Mouse (Mus musculus) small intestine, adult 2 months (tissue): ENCODE data around the gene H2-T22.

Experiments
- CTCF ChIP-seq: fragments of 200-500 bp; IDR thresholded peaks from 2 replicates; pipeline ENCODE4 v1.5.1; 2012; ENCODE audit warnings: low read depth, mild to moderate bottlenecking, control low read depth, inconsistent platforms, low read length, moderate library complexity, mixed read lengths; ENCODE audit not compliant: insufficient replicate concordance, insufficient read length; ENCODE audit errors: extremely low read depth
- POLR2A ChIP-seq: fragments of 200-500 bp; IDR thresholded peaks from 2 replicates; pipeline ENCODE4 v1.6.1; 2012; ENCODE audit warnings: low read depth, mild to moderate bottlenecking, control low read depth, inconsistent platforms, low read length, moderate library complexity

GRCm38 (mm10) chr17:36021309-36021708 is 21.2 kb downstream of the H2-T22 start:
- TF ChIP-seq CTCF (no peak), POLR2A (no peak)
